Mouse (Mus musculus): ENCODE results near the gene Ano9. TPM values are rescaled to one million over a fixed set of nuclear protein-coding genes. Genes with fewer than 3 reads are reported as not detected.

The Ano9 gene
- polyA plus RNA-seq, 1 experiment from 2014 or later, result 0.32 TPM

DNA sequence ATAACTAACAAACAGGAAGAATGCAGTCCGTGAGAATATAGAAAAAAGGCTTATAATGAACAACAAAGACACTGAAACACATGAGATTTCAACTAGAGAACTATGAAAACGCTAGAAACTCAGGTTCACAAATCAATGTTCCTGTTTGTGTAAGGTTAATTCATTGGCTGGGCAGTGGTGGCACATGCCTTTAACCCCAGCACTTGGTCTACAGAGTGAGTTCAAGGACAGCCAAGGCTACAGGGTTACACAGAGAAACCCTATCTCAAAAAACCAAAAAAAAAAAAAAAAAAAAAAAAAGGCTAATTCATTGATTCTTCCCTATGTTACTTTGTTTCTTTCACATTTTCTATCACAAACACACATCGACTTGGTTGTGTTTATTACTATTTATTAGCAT is 3.0 kb upstream of the Ano9 start:
- no peak for DNase-seq (ENCODE audit: low spot score)
- H3K4me3 ChIP-seq (replicated peaks; ENCODE audit: low read length), result no peak overlapping the region
- 89% methylated on average over 3 of the region's 3 CpGs for WGBS
- no peak overlapping the region for H3K9ac ChIP-seq
- H3K4me2 ChIP-seq (replicated peaks), result no peak overlapping the region
- H3K4me1 ChIP-seq (replicated peaks; ENCODE audit: control insufficient read depth, insufficient read depth, low read length), result 0 out of 2 replicates have a peak, but pooled peaks cover 4% of the 10 kb centered on the region
- H3K27me3 ChIP-seq (ENCODE audit: control insufficient read depth, insufficient read depth, low read length), result peaks cover 6% of the 10 kb centered on the region; the same call in 1 of the 2 replicates
- no peaks in the 10 kb centered on the region for H3K36me3 ChIP-seq (replicated peaks; ENCODE audit: control insufficient read depth, insufficient read depth)
- H3K9me3 ChIP-seq (ENCODE audit: control insufficient read depth, low read length), result no peaks in the 10 kb centered on the region
- ATAC-seq (ENCODE audit: low FRiP score), result no peak
- H3K27ac ChIP-seq, result no peak overlapping the region

GRCm38 (mm10) chr7:141119487-141119886 is 1.9 kb upstream of the Ano9 start:
- no peak overlapping the region for H3K4me3 ChIP-seq (replicated peaks; ENCODE audit: low read length)
- DNase-seq (ENCODE audit: low spot score) (no peak), ATAC-seq (ENCODE audit: low FRiP score) (no peak)
- H3K36me3 ChIP-seq (replicated peaks; ENCODE audit: control insufficient read depth, insufficient read depth), result no peaks in the 10 kb centered on the region
- H3K9me3 ChIP-seq (ENCODE audit: control insufficient read depth, low read length), result no peaks in the 10 kb centered on the region
- H3K27me3 ChIP-seq (ENCODE audit: control insufficient read depth, insufficient read depth, low read length), result peaks cover 6% of the 10 kb centered on the region; the same call in 1 of the 2 replicates
- H3K9ac ChIP-seq, result no peak overlapping the region
- no peak overlapping the region for H3K27ac ChIP-seq
- no peak overlapping the region for H3K4me2 ChIP-seq (replicated peaks)
- WGBS, result 76% methylated on average over 3 of the region's 3 CpGs
- 0 out of 2 replicates have a peak, but pooled peaks cover 4% of the 10 kb centered on the region for H3K4me1 ChIP-seq (replicated peaks; ENCODE audit: control insufficient read depth, insufficient read depth, low read length)

GRCm38 (mm10) chr7:141115874-141116273 is 1.7 kb downstream of the Ano9 start:
- H3K9me3 ChIP-seq (ENCODE audit: control insufficient read depth, low read length), result no peaks in the 10 kb centered on the region
- no peak for DNase-seq (ENCODE audit: low spot score)
- WGBS, result 93% methylated on average over 9 of the region's 9 CpGs

DNA sequence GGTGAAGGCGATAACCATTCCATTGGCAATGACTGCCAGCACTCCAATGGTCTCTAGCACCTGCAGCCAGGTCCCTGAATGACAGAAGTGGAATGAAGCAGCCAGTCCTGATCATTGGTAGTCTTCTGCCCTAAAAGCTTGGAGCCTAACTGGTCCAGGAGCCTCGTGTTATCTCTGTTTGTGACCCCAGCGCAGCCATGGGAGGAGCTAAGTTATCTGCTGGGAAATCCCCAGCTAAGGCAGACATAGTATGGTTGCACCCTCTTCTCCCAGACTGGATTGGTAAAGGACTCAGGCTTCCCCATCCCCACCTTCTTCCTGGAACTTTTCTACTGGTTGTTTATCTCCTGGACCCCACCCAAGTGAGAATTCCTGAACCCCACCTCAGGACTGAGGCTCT is 14.4 kb downstream of the Ano9 start:
- peaks cover 40% of the 10 kb centered on the region for H3K27me3 ChIP-seq (ENCODE audit: control insufficient read depth, insufficient read depth, low read length)

More at GRCm38 (mm10) chr7:141115874-141116273, 1.7 kb downstream of the Ano9 start:
- Histone ChIP-seq H3K4me3 (replicated peaks; ENCODE audit: low read length) (no peak overlapping the region), H3K36me3 (replicated peaks; ENCODE audit: control insufficient read depth, insufficient read depth) (no peaks in the 10 kb centered on the region), H3K4me1 (replicated peaks; ENCODE audit: control insufficient read depth, insufficient read depth, low read length) (no peaks in the 10 kb centered on the region), H3K27me3 (ENCODE audit: control insufficient read depth, insufficient read depth, low read length) (peaks cover 6% of the 10 kb centered on the region; the same call in 1 of the 2 replicates), H3K9ac (no peak overlapping the region), H3K4me2 (replicated peaks) (no peak overlapping the region), H3K27ac (no peak overlapping the region)
- ATAC-seq (ENCODE audit: low FRiP score), result no peak

GRCm38 (mm10) chr7:141099911-141100691 is 17.5 kb downstream of the Ano9 start, which contains the start of gene Sigirr:
Gene Sigirr (minus strand): TSS chr7:141100572.
- Histone ChIP-seq H3K27me3 (ENCODE audit: control insufficient read depth, insufficient read depth, low read length) (peaks cover 43% of the 10 kb centered on the region), H3K36me3 (replicated peaks; ENCODE audit: control insufficient read depth, insufficient read depth) (no peaks in the 10 kb centered on the region), H3K27ac (no peak within 1 kb of the TSS), H3K9me3 (ENCODE audit: control insufficient read depth, low read length) (no peaks in the 10 kb centered on the region), H3K9ac (peak within 1 kb of the TSS; percentile 24), H3K4me2 (replicated peaks) (peak within 1 kb of the TSS; percentile 86), H3K4me1 (replicated peaks; ENCODE audit: control insufficient read depth, insufficient read depth, low read length) (no peaks in the 10 kb centered on the region; the same call in 1 of the 2 replicates), H3K4me3 (replicated peaks; ENCODE audit: low read length) (peak within 1 kb of the TSS; percentile 39)
- peak; percentile 55 for DNase-seq (ENCODE audit: low spot score)
- ATAC-seq (ENCODE audit: low FRiP score), result no peak
- WGBS, result under 1% methylated on average over 56 of the region's 56 CpGs

More for the DNA sequence above, 14.4 kb downstream of the Ano9 start:
- H3K27ac ChIP-seq, result no peak overlapping the region
- 76% methylated on average over 3 of the region's 3 CpGs for WGBS
- DNase-seq (ENCODE audit: low spot score), result no peak
- no peak overlapping the region for H3K4me3 ChIP-seq (replicated peaks; ENCODE audit: low read length)
- H3K4me2 ChIP-seq (replicated peaks), result no peak overlapping the region
- H3K4me1 ChIP-seq (replicated peaks; ENCODE audit: control insufficient read depth, insufficient read depth, low read length), result no peaks in the 10 kb centered on the region; the same call in 1 of the 2 replicates
- H3K36me3 ChIP-seq (replicated peaks; ENCODE audit: control insufficient read depth, insufficient read depth), result no peaks in the 10 kb centered on the region
- no peak for ATAC-seq (ENCODE audit: low FRiP score)
- no peaks in the 10 kb centered on the region for H3K9me3 ChIP-seq (ENCODE audit: control insufficient read depth, low read length)
- no peak overlapping the region for H3K9ac ChIP-seq

GRCm38 (mm10) chr7:141097177-141097576 is 20.4 kb downstream of the Ano9 start:
- H3K27me3 ChIP-seq (ENCODE audit: control insufficient read depth, insufficient read depth, low read length), result peaks cover 54% of the 10 kb centered on the region
- H3K36me3 ChIP-seq (replicated peaks; ENCODE audit: control insufficient read depth, insufficient read depth), result no peaks in the 10 kb centered on the region
- H3K9ac ChIP-seq, result no peak overlapping the region
- H3K4me2 ChIP-seq (replicated peaks), result no peak overlapping the region
- DNase-seq (ENCODE audit: low spot score) (no peak), ATAC-seq (ENCODE audit: low FRiP score) (no peak)
- WGBS, result 84% methylated on average over 5 of the region's 5 CpGs
- no peaks in the 10 kb centered on the region for H3K9me3 ChIP-seq (ENCODE audit: control insufficient read depth, low read length)
- no peak overlapping the region for H3K4me3 ChIP-seq (replicated peaks; ENCODE audit: low read length)
- no peak overlapping the region for H3K27ac ChIP-seq
- H3K4me1 ChIP-seq (replicated peaks; ENCODE audit: control insufficient read depth, insufficient read depth, low read length), result no peaks in the 10 kb centered on the region; the same call in none of the 2 replicates

DNA sequence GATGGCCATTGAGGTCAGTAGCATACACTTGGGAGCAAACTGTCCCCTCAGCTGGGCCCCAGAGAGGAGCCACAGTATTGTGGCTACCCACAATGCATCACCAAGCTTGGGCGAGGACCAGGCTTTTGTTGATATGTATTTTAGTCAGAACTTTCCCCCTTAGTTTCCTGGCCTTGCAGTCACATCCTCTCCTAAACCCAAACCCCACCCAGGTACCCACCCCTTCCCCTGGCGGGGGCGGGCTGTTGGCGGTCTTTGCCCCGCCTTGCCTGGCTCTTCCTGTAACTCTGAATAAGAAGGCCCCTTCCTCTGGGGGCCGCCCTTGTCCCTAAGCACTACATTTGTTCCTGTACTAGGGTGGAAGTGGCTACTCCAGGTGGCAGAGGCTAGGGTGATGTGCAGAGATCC is 21.0 kb downstream of the Ano9 start:
- no peak overlapping the region for H3K4me2 ChIP-seq (replicated peaks)
- no peaks in the 10 kb centered on the region for H3K9me3 ChIP-seq (ENCODE audit: control insufficient read depth, low read length)
- no peaks in the 10 kb centered on the region for H3K36me3 ChIP-seq (replicated peaks; ENCODE audit: control insufficient read depth, insufficient read depth)
- peaks cover 54% of the 10 kb centered on the region for H3K27me3 ChIP-seq (ENCODE audit: control insufficient read depth, insufficient read depth, low read length)
- H3K4me1 ChIP-seq (replicated peaks; ENCODE audit: control insufficient read depth, insufficient read depth, low read length), result no peaks in the 10 kb centered on the region; the same call in none of the 2 replicates
- no peak overlapping the region for H3K4me3 ChIP-seq (replicated peaks; ENCODE audit: low read length)
- H3K9ac ChIP-seq, result no peak overlapping the region
- ATAC-seq (ENCODE audit: low FRiP score) (no peak), DNase-seq (ENCODE audit: low spot score) (no peak)
- WGBS, result 51% methylated on average over 6 of the region's 6 CpGs
- H3K27ac ChIP-seq, result no peak overlapping the region

DNA sequence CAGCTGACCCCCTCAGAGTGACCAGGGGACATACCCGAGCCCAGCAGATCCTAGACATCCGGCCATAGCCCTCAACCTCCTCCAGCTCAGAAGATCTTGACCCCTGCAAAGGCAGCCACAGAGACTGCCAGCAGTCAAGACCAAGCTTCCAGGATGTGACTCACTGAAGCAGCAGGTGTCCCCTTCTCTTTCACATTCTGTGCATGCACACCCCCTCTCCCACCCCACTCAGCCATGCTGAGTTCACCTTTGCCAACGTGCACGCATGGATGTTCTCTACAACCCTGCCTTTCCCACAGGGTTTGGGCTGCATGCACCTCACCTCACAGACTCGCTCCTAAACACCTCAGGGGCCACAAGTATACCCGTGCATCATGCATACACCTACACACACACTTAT is 21.6 kb downstream of the Ano9 start:
- Histone ChIP-seq H3K9ac (no peak overlapping the region), H3K4me3 (replicated peaks; ENCODE audit: low read length) (no peak overlapping the region), H3K9me3 (ENCODE audit: control insufficient read depth, low read length) (no peaks in the 10 kb centered on the region), H3K27me3 (ENCODE audit: control insufficient read depth, insufficient read depth, low read length) (peaks cover 52% of the 10 kb centered on the region), H3K4me1 (replicated peaks; ENCODE audit: control insufficient read depth, insufficient read depth, low read length) (no peaks in the 10 kb centered on the region; the same call in none of the 2 replicates), H3K27ac (no peak overlapping the region), H3K4me2 (replicated peaks) (no peak overlapping the region), H3K36me3 (replicated peaks; ENCODE audit: control insufficient read depth, insufficient read depth) (no peaks in the 10 kb centered on the region)
- no peak for ATAC-seq (ENCODE audit: low FRiP score)
- WGBS, result 78% methylated on average over 6 of the region's 6 CpGs
- no peak for DNase-seq (ENCODE audit: low spot score)

DNA sequence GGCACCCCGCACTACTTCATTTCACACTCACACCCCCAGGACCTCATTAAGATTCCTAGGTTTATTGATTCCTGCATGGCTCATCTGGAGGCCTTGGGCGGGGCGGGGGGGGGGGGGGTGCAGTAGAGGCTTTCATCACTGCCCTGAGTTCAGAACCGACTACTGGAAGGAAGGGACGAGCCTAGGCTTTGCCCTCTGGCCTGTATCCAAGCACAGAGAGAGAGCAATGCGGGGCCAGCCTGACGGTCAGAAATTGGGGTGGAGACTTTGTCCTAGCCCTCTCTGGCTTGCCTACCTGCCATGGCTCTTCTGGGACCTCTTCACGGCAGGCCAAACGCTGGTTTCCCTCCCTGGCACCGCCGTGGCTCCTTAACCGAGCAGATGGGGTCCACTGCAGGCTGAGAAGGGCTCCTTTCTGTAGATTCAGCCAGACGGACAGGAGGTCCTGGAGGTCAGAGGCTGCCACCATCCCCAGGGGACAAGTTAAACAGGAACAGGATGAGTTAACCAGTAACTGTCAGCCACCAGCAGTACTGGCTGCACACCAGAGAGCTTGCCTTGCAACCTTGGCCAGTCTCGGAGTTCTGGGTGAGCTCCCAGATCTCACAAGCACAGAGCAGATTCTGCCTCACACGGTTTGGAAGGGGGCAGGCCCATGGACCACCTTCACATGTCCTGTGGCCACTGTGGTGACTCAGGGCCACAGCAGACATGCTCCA is 23.0 kb downstream of the Ano9 start:
- Histone ChIP-seq H3K27ac (no peak overlapping the region), H3K9ac (no peak overlapping the region), H3K4me3 (replicated peaks; ENCODE audit: low read length) (no peak overlapping the region), H3K27me3 (ENCODE audit: control insufficient read depth, insufficient read depth, low read length) (peaks cover 38% of the 10 kb centered on the region), H3K36me3 (replicated peaks; ENCODE audit: control insufficient read depth, insufficient read depth) (no peaks in the 10 kb centered on the region), H3K4me2 (replicated peaks) (no peak overlapping the region), H3K9me3 (ENCODE audit: control insufficient read depth, low read length) (no peaks in the 10 kb centered on the region), H3K4me1 (replicated peaks; ENCODE audit: control insufficient read depth, insufficient read depth, low read length) (no peaks in the 10 kb centered on the region; the same call in none of the 2 replicates)
- DNase-seq (ENCODE audit: low spot score), result no peak
- no peak for ATAC-seq (ENCODE audit: low FRiP score)
- 53% methylated on average over 15 of the region's 15 CpGs for WGBS

Data from hindbrain, embryonic 14.5 days (tissue).